Mouse (Mus musculus): ENCODE data around the gene Arl5b. TPM values are rescaled to one million over a fixed set of nuclear protein-coding genes. Genes with fewer than 3 reads are reported as not detected.

Arl5b gene
- polyA plus RNA-seq, 1 experiment: 24.4 TPM

- Histone ChIP-seq H3K27ac (ENCODE audit: insufficient read depth, low read length) (peak overlapping the region; percentile 74; the same call in 1 of the 2 replicates), H3K4me1 (ENCODE audit: control insufficient read depth, insufficient read depth, low read length) (peaks cover 2% of the 10 kb centered on the region; the same call in 1 of the 2 replicates), H3K4me3 (ENCODE audit: insufficient read depth, low read length) (peak overlapping the region; percentile 94)
- TF ChIP-seq POLR2A (IDR thresholded peaks at IDR 0.05; ENCODE audit: extremely low read depth, insufficient read depth, low read length) (no peak), CTCF (IDR thresholded peaks at IDR 0.05; ENCODE audit: extremely low read depth, insufficient read depth, low read length) (no peak)
These were observed 6.6 kb downstream of the Arl5b start for GRCm38 (mm10) chr2:15055741-15056151.

- no peak overlapping the region for H3K27ac ChIP-seq (ENCODE audit: insufficient read depth, low read length)
- H3K4me3 ChIP-seq (ENCODE audit: insufficient read depth, low read length): no peak overlapping the region
- TF ChIP-seq CTCF (IDR thresholded peaks at IDR 0.05; ENCODE audit: extremely low read depth, insufficient read depth, low read length) (no peak), POLR2A (IDR thresholded peaks at IDR 0.05; ENCODE audit: extremely low read depth, insufficient read depth, low read length) (no peak)
- peaks cover 2% of the 10 kb centered on the region; the same call in 1 of the 2 replicates for H3K4me1 ChIP-seq (ENCODE audit: control insufficient read depth, insufficient read depth, low read length)
These were observed 9.0 kb downstream of the Arl5b start for GRCm38 (mm10) chr2:15058227-15058626.

- no peak overlapping the region for H3K27ac ChIP-seq (ENCODE audit: insufficient read depth, low read length)
- H3K4me1 ChIP-seq (ENCODE audit: control insufficient read depth, insufficient read depth, low read length): peaks cover 2% of the 10 kb centered on the region; the same call in 1 of the 2 replicates
- no peak for TF ChIP-seq POLR2A (IDR thresholded peaks at IDR 0.05; ENCODE audit: extremely low read depth, insufficient read depth, low read length)
- no peak for TF ChIP-seq CTCF (IDR thresholded peaks at IDR 0.05; ENCODE audit: extremely low read depth, insufficient read depth, low read length)
- H3K4me3 ChIP-seq (ENCODE audit: insufficient read depth, low read length): no peak overlapping the region
These were observed 11.7 kb downstream of the Arl5b start for GRCm38 (mm10) chr2:15060856-15061255.

GRCm38 (mm10) chr2:15063815-15064214, 14.6 kb downstream of the Arl5b start:
- Histone ChIP-seq H3K4me3 (ENCODE audit: insufficient read depth, low read length) (no peak overlapping the region), H3K4me1 (ENCODE audit: control insufficient read depth, insufficient read depth, low read length) (no peaks in the 10 kb centered on the region; the same call in 1 of the 2 replicates), H3K27ac (ENCODE audit: insufficient read depth, low read length) (no peak overlapping the region)
- no peak for TF ChIP-seq POLR2A (IDR thresholded peaks at IDR 0.05; ENCODE audit: extremely low read depth, insufficient read depth, low read length)
- TF ChIP-seq CTCF (IDR thresholded peaks at IDR 0.05; ENCODE audit: extremely low read depth, insufficient read depth, low read length): no peak

GRCm38 (mm10) chr2:15064380-15065269, 15.4 kb downstream of the Arl5b start:
- H3K4me3 ChIP-seq (ENCODE audit: insufficient read depth, low read length): no peak overlapping the region
- no peak overlapping the region for H3K27ac ChIP-seq (ENCODE audit: insufficient read depth, low read length)
- no peak for TF ChIP-seq POLR2A (IDR thresholded peaks at IDR 0.05; ENCODE audit: extremely low read depth, insufficient read depth, low read length)
- no peaks in the 10 kb centered on the region; the same call in 1 of the 2 replicates for H3K4me1 ChIP-seq (ENCODE audit: control insufficient read depth, insufficient read depth, low read length)

GRCm38 (mm10) chr2:15065447-15065846, 16.3 kb downstream of the Arl5b start:
- Histone ChIP-seq H3K4me1 (ENCODE audit: control insufficient read depth, insufficient read depth, low read length) (no peaks in the 10 kb centered on the region; the same call in 1 of the 2 replicates), H3K4me3 (ENCODE audit: insufficient read depth, low read length) (no peak overlapping the region), H3K27ac (ENCODE audit: insufficient read depth, low read length) (no peak overlapping the region)
- TF ChIP-seq CTCF (IDR thresholded peaks at IDR 0.05; ENCODE audit: extremely low read depth, insufficient read depth, low read length) (no peak), POLR2A (IDR thresholded peaks at IDR 0.05; ENCODE audit: extremely low read depth, insufficient read depth, low read length) (no peak)

GRCm38 (mm10) chr2:15067091-15067490, 17.9 kb downstream of the Arl5b start:
- no peak overlapping the region for H3K27ac ChIP-seq (ENCODE audit: insufficient read depth, low read length)
- H3K4me3 ChIP-seq (ENCODE audit: insufficient read depth, low read length): no peak overlapping the region
- TF ChIP-seq POLR2A (IDR thresholded peaks at IDR 0.05; ENCODE audit: extremely low read depth, insufficient read depth, low read length): no peak
- TF ChIP-seq CTCF (IDR thresholded peaks at IDR 0.05; ENCODE audit: extremely low read depth, insufficient read depth, low read length): no peak
- no peaks in the 10 kb centered on the region; the same call in 1 of the 2 replicates for H3K4me1 ChIP-seq (ENCODE audit: control insufficient read depth, insufficient read depth, low read length)

GRCm38 (mm10) chr2:15083702-15084101, 34.5 kb downstream of the Arl5b start:
- Histone ChIP-seq H3K27ac (ENCODE audit: insufficient read depth, low read length) (no peak overlapping the region), H3K4me1 (ENCODE audit: control insufficient read depth, insufficient read depth, low read length) (no peaks in the 10 kb centered on the region), H3K4me3 (ENCODE audit: insufficient read depth, low read length) (no peak overlapping the region)
- TF ChIP-seq POLR2A (IDR thresholded peaks at IDR 0.05; ENCODE audit: extremely low read depth, insufficient read depth, low read length) (no peak), CTCF (IDR thresholded peaks at IDR 0.05; ENCODE audit: extremely low read depth, insufficient read depth, low read length) (no peak)

GRCm38 (mm10) chr2:15087308-15087707, 38.1 kb downstream of the Arl5b start:
- H3K4me1 ChIP-seq (ENCODE audit: control insufficient read depth, insufficient read depth, low read length): no peaks in the 10 kb centered on the region
- no peak overlapping the region for H3K4me3 ChIP-seq (ENCODE audit: insufficient read depth, low read length)
- no peak for TF ChIP-seq CTCF (IDR thresholded peaks at IDR 0.05; ENCODE audit: extremely low read depth, insufficient read depth, low read length)
- TF ChIP-seq POLR2A (IDR thresholded peaks at IDR 0.05; ENCODE audit: extremely low read depth, insufficient read depth, low read length): no peak
- H3K27ac ChIP-seq (ENCODE audit: insufficient read depth, low read length): no peak overlapping the region

Data from cortical plate, adult 2 months (tissue).